Mouse (Mus musculus): ENCODE data around the gene Spats2l.

Gene Spats2l

DNA sequence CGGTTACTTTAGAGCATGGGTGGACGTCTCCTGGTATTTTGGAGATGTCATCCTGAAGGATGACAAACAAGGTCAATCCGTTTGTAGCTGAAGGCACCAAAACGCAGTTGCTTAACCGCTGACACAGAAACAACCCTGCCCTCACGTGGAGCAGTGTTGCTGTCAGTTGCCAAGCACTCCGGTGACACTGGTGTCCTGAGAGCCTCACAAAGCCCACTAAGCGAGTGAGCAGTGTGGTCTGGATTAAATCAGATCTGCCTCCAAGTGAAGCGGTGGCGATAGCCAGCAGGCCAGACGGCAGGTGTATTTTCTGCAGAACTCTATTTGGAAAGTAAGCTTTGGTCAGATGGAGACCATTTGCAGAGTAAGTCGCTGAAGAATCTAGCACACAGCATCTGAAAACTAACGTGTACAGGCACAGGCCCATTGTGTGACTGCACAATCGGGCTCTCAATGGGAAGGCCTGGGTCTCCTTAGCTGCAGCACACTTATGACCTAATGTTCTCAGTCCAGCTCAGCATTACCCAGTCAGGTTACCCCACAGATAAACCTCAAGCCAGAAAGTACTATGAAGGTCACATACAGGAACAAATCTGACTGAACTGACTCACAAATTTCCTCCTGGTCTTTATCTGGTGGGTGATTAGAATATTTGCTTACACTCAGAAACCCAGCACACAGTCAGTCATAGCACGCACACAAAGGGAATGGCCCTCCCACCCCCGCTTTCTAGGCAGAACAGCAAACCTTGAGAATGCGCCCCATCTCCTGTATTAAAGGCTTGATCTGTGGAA is 51.2 kb downstream of the Spats2l start:
- in situ Hi-C loops (cut with MboI), result no loop called here

DNA sequence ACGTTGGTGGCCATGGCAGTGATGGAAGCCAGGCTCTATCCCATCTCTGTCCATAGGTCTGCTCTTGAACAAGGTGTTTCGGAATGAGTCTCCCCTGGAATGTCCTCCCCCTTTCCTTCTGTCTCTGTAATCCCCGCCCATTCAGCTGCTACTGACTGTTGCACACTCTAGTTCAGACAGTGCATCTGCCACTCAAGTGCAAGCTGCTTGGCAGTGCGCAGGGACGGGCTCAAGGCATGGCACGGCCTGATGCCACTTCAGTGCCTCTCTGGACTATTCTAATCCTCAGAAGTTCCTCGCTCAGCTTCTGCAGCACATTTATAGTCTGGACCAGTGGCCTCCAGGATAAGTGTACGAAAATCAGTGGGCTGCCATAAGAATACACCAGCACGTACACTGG is 52.3 kb downstream of the Spats2l start:
- in situ Hi-C loops (cut with MboI), result no loop called here

DNA sequence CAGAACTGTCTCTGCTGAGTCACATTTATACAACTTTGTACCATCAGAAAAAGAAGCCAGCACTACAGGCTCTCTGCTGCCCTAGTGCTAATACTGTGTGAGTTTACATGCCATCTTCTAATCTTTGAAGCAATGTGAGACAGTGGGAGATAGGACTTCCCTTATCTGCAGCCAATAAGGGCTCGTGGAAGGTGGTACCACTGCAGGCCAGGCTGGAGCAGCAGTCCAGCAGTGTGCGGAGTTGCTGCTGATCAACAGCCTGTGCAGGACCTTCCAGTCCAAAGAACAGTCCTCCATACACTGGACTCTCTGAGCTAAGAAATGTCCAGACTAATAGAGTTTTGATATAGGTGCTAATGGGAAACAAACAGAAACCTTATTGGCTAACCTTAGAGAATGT is 59.2 kb downstream of the Spats2l start:
- in situ Hi-C loops (cut with MboI), result no loop called here

DNA sequence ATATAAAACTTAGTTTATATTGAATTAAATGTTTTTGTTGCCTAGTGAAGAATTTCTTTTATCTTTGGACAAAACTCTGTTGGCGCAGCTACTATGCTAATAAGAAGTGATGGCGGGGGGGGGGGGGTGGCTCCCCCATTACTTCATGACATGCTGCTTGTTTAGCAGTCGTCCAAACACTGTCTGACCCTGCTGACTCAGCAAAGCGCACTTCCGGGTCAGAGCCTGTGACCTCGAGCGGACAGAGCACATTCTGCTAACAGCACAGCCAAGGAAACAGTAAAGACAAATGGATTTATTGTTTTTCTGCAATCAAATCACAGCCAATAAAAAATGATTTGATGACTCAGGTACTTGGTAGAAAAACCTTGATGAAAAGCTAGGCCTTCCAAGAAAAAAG is 61.2 kb downstream of the Spats2l start:
- in situ Hi-C loops (cut with MboI), result no loop called here

DNA sequence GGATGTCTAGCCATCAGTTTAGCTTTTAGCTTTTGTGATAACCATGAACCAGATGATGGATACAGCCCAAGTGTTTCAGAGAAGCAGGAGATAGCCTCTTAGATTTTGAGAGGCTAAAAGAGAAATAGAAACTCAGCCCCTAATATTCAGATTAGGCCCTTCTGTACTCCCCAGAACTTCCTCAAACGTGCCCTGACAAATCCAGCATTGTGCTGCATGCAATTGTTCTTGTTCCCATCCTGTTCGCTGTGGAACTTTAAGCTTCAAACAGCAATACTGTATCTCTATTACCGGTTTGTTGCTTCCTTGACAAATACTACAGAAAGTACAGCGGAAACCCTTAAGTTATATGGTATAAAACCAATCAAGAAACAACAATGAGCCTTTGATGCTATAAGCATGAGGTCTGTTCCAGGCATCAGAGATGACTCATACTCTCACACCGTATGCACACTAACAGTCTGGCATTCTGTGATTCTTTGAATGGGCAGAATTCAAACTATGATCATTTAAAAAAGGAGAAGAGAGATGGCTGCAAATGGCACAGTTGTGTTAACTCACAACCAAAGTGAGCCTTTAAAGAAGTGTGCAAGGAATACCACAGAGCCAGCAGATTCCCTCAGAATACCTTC is 62.8 kb downstream of the Spats2l start:
- in situ Hi-C loops (cut with MboI), result no loop called here

DNA sequence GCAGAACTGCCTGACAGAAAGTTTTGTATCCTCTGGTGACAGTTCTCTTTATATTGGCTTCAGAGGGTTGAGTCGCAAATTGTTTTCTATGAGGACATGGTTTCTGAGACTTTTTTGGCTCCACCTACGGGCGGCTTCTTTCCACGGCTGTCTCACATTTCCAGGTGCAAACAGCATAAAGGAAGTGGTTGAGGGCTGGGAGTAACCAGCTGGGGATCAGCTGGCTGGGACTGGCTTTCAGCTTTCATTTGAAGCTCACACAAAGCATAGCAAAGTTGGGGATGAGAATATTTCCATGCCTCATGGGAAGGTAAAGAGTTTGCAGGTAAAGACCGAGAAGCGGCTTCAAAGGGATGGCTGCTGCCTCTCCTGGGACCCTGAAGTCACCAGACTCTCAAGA is 65.9 kb downstream of the Spats2l start:
- in situ Hi-C loops (cut with MboI), result no loop called here

DNA sequence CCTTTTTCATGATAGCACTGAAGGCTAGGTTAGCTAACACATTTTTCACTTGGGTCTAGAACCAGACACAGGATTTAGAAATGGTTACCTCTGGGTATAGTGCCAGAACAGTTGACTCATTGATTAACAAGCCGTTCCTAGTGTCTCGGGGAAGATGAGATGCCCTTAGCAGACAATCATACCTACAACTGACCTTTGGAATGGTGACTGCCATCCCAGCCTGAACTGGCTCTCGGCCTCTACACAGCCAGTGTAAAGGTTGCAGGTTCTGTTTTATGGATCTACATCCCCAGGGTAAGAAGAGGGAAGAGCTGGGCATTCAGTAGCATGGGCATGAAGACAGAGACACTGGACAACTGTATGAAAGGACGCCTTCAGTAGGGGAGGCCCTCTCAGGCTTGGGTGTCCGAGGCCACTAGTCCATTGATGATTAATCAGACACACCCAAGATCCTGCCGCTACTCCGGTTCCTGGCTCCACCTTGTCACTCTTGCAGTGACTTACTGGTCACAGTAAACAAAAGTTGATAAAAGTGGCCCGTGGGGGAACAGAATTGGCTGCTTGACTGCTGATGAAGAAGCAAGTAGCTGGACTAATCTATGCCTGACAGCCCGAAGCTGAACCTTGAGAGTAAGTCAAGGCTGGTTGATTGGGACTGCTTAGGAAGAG is 71.2 kb downstream of the Spats2l start:
- in situ Hi-C loops (cut with MboI), result no loop called here

DNA sequence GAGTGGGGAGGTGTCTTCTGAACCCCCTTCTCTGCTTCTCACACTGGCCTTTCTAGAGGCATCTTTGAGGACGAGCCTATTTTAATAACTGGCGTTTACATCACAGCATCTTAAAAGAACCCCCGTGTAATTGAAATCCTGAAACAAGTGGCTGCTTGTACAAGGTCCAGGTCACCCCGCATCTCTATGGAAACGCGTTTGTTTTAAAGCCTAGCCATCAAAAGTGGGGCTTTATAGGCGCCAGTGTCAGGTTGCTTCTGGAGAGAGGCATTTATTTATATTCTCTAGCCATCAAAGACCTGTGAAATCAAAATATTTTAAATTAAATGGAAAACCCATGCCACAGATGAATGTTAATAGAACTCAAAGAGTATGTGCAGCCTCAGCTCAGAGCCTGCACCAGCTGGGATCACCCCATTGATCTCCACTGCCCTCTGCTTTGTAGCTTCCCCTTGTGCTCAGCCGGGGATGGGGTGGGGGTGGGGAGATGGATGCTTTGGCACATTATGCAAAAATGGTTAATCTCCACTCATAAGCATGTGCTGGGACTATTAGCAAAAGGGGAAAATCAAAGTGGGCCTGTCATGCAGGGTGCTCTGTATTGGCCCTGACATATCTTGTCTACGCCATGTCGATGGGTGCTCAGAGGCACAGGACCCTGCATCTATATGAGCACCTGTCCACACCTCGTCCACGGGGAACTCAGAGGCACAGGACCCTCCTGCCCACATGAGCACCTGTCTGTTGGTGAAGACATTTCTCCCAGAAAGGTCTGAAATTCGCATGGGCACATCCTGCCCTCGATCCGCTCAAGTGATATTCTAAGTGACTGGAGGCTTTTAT is 73.1 kb downstream of the Spats2l start:
- in situ Hi-C loops (cut with MboI), result no loop called here

DNA sequence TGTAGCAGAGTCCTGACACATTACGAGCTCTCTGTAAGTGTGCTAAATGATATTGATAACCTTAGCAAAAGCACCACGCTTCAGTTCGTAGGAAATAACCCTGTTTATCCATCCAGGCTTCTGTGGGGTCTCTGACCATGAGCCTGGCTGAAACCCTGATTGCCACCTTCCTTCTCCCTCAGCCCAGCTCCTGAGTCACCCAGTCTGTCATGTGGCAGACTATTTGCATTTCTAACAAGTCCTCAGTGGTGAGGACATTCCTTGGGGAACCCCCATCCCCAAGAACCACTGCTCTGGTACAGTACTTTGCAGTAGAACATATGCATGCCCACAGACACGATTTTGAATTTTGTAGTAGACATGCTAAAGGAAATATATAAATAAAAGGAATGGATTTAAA is 75.1 kb downstream of the Spats2l start:
- in situ Hi-C loops (cut with MboI), result no loop called here

DNA sequence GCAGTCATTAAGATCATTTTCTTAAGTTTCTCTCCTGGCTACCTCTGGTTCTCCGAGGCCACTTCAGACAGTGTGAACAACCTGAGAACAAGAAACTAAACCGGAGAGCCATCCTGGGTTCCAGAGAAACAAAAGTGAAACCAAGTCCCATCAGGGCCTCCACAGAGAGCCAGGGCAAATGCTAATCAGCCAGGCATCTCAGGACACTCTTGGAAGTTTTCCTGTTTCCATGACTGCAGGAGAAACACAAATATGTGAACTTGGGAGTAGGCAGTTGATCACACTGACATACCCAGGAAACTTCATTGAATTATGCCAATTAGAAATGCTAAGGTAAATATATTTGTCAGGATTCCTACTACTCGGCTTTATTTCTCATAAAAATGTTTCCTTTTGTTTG is 76.0 kb downstream of the Spats2l start:
- in situ Hi-C loops (cut with MboI), result no loop called here

DNA sequence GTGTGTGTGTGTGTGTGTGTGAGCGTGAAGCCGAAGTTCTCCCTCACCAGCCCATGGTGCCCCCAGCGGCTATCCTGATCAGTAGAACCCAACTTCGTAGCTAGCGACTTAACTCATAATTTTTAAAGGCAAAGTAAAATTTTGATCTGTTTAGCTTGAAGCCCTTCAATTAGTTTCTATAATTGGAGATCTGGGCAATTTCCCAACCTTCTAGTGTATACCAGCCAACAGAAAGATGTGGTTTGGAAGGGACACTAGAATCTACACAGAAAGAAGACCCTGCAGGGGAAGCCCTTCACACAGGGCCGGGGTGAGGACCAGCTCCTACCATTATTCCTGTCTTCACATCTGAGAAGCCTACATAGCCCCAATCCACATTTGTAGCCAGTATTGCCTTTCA is 77.9 kb downstream of the Spats2l start:
- in situ Hi-C loops (cut with MboI), result no loop called here

DNA sequence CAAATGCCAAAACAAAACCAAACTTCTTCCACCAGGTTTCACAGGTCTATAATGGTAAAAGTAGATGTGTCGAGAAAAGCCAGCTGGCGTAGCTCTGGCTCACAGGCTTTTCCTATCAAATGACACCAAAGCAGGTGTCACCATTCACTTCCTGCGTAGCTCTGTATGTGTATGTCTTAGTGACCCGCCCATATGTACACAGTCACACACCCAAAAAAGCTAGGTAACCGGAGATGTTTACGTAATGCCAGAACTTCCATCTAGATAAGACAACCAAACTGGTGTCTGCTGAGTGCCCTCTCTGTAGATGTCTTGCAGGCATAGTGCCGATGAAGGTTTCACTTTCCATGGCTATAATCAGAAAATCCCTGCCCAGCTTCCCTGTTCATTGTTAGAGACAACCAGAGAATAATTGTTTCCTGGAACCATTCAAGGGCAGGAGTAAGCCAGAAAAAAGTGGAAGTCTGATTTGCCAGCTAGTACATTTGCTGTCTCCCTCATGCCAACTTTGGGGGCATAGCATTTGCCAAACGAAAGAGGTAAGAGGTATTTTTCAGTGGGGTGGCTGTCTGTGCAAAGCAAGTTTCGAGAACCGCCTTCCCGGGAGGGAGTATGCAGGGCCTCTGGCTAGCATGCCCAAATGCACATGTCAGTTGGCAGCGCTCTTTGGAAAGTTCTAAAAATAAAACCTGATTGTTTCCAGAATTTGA is 78.8 kb downstream of the Spats2l start:
- in situ Hi-C loops (cut with MboI), result no loop called here

DNA sequence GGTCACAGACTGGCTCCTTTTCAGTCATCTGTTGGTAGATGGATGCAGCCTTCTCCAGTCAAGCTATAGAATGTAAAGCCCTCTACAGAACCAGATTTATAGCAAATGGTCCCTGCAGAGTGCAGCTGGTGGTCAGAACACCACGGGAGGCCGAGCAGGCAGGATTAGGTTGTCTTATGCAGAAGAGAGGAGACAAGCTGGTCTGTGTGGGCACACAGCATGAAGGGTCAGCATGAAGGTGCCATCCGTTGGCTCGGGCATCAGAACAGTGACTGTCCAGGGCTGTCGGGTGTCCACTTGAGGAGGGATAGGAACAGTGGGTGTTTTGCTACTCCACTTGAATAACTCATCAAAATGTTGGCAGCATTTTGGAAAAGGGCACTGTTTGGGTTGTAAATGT is 83.8 kb downstream of the Spats2l start:
- in situ Hi-C loops (cut with MboI), result no loop called here

DNA sequence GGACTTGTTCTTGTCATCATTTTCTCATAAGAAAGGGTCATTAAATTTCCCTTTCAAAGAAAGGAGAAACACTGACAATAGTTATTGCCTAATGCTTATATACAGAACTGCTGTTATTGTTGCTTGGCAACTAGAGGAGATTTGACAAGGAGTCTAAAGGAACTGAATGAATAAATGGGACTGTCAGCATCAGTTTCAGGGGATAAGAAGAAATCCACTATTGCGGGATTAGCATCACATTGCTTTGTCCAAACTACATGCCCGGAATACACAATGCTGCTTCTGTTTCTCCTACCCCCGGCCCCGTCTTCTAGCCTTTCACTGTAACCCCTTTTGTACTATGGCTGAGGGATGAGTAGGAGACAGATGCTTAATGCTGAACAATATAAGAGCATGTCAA is 88.1 kb downstream of the Spats2l start:
- in situ Hi-C loops (cut with MboI), result no loop called here

DNA sequence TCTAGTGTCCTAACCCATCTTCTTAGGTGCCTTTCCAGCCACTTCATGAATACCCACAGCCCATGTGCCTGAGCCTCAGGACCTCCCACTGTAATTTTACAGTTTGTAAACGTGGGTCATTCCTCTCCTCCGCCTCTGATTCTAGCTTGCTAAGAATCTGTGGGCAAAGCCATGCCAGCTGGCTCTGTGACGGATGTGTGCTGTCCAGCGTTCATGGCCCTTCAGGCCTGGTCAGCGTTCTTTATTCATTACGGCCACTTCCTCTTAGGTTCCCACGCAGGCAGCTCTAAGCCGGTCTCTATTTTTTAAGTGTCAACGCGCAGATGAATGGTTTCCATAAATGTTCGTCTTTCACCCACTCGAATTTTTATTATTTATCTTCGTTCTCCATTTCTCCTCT is 94.7 kb downstream of the Spats2l start:
- in situ Hi-C loops (cut with MboI), result no loop called here

DNA sequence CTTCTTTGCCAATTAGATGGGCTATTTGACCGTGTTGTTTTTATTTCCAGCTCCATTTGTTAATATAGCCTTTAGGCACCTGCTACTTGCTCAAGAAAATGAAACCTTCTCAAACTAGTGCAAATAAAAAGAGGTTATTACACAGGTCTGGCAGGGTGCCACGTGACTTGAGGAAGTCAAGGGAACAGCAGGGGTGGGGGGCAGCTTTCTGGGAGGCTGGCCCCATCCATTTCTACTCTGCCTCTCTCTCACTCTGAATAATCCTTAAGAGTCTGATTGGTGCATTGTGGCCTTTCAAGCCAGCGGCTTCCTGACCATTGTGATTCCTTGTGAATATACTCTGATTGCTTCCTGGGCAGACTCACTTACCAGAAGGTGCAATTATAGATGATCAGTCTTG is 98.0 kb downstream of the Spats2l start:
- in situ Hi-C loops (cut with MboI), result no loop called here

DNA sequence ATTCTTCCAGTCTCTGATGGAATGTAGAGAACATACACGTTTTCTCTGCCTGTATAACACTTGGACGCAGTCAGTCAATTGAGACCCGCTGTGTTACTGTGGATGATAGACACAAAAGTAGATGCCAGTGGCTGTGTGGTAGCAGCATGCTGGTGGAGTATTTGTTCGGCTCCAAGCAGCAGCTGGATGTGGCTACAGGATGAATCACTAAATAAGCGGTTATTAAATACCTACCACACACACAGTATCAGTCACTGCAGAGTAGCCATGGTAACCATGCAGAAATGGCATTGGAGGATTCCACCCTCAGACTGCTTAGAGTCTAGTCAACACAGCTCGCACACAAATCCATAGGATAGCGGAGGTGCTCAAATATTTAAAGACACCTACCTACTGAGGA is 100.0 kb downstream of the Spats2l start:
- in situ Hi-C loops (cut with MboI), result no loop called here

DNA sequence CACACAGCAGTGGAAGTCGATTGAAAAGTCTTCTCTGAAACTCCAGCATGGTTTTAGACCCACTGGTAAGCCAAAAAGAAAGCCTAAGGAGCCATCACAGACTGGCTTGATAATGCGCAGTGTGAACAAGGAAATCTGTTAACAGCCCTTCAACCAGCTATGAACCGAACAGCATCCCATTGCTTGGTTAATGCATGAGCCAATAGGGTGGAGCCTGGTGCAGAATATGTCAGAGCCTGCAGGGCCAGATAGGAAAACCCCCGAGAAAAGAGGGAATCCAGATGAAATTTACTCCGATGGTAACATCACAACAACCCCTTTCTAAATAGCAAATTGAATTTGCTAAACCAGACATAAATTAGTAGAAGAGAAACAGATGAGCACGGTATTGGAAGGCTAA is 101.1 kb downstream of the Spats2l start:
- in situ Hi-C loops (cut with MboI), result no loop called here

DNA sequence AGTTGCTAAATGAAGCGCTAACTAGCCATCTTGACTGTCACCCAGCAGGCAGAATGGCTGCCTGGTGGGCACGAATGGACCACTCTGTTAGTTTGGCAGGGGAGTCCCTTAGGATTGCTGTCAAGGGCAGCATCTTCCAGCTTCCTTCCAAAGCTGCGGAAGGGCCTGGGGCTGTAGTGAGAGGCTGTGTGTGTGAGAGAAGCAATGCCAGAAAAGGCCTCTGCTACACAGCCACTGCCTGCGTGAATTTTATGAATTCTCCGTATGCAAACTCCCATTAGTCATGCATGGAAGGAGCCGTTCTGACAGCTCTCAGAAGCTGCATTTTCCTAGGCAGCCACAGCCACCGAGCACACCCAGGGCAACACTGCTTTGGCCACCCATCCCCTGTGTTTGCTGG is 101.5 kb downstream of the Spats2l start:
- in situ Hi-C loops (cut with MboI), result no loop called here

DNA sequence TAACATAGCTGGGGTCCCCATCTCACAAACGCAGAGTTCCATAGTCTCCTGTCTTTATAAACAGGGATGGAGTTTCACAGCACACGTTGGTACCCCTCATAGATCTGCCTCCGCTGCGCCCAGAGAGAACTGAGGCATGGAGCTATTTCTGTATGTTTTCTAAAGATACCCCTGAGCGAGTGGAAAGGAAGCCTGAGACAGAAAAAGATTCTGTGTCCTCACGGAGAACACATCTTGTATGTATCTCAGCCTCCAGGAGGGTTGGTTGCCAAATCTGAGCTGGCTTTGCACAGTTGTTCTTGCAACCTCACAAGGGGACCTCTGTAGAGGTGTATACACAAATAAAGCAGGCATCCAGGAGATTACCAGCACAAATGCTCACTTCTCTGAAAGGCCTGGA is 105.0 kb downstream of the Spats2l start:
- in situ Hi-C loops (cut with MboI), result no loop called here

DNA sequence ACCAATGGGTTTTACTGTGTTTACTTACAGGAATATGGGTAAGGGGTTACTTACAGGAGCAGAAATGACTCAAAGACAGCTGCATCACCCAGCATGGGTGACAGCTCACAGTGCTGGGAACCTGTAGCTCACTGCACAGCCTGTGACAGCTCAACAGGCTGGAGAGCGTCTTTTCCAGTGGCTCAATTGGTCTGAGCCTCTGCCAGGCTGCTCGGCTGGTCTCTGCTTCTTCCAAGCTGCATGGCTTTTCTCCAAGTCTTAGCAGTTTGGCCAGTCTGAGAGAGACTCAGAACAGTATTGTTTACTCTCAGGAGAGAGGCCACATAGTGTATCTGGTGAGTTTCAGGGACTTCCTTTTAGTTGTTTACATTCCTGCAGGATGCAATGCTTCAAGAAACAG is 110.9 kb downstream of the Spats2l start:
- in situ Hi-C loops (cut with MboI), result no loop called here

DNA sequence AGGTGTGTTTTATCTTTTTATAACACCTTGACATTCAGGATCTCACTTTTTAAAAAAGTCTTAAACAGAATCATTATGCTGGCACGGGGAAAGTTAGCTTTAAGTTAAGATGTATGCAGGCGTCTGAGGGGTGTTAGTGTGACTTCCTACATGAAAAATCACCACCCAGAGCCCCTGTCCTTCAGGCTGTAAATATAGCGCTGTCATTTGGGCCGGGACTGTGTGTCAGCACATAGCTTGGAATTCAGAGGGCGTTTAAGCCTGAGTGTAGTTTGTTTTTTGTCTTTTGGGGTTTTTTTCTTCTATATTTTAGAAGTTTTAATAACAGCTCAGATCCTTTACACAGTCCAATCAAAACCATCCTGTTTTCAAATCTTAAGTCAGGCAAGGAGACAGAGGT is 115.8 kb downstream of the Spats2l start:
- in situ Hi-C loops (cut with MboI), result no loop called here
